Mouse (Mus musculus) midbrain, postnatal 0 days (tissue): ENCODE data around the gene Dnm2. TPM values are rescaled to one million over a fixed set of nuclear protein-coding genes. Genes with fewer than 3 reads are reported as not detected.
"Not testable (repeated sequence)": the region's sequence is repeated elsewhere in the genome, so short reads cannot be mapped to it uniquely, and the experiment has no call there.

ENCODE experiments used
- ATAC-seq: fragments of 200-750 bp; cut with Nextera tagmentation; 2 replicates; pipeline ENCODE4 v1.8.0; 2017; ENCODE audit warnings: moderate number of reproducible peaks, mild to moderate bottlenecking, moderate TSS enrichment, moderate library complexity; ENCODE audit not compliant: low FRiP score
- DNase-seq: peaks from one replicate; pipeline ENCODE4 v3.0.0-alpha.2; 2015; ENCODE audit warnings: low spot score
- H3K27ac ChIP-seq: fragments of 300-500 bp; sonication (generic); 2 replicates; pipeline ENCODE4 v1.5.1; 2014; ENCODE audit warnings: low read depth, mild to moderate bottlenecking, low read length, mixed read lengths
- H3K27me3 ChIP-seq: fragments of 300-500 bp; sonication (generic); 2 replicates; pipeline ENCODE4 v1.6.1; 2014; ENCODE audit warnings: low read length, control low read depth, mixed read lengths; ENCODE audit not compliant: insufficient read depth
- H3K36me3 ChIP-seq: fragments of 300-500 bp; sonication (generic); 2 replicates; pipeline ENCODE4 v1.6.1; 2014; ENCODE audit warnings: low read length, control low read depth, mixed read lengths; ENCODE audit not compliant: insufficient read depth
- H3K4me1 ChIP-seq: fragments of 300-500 bp; sonication (generic); 2 replicates; pipeline ENCODE4 v1.6.1; 2014; ENCODE audit warnings: mild to moderate bottlenecking, control low read depth, antibody characterized with exemption, low read length, mixed read lengths; ENCODE audit not compliant: insufficient read depth
- H3K4me2 ChIP-seq: fragments of 300-500 bp; sonication (generic); 2 replicates; pipeline ENCODE4 v1.6.1; 2014; ENCODE audit warnings: low read depth, mild to moderate bottlenecking, low read length, mixed read lengths; ENCODE audit not compliant: poor library complexity, severe bottlenecking
- H3K4me3 ChIP-seq: fragments of 300-500 bp; sonication (generic); 2 replicates; pipeline ENCODE4 v1.5.1; 2014; ENCODE audit warnings: low read depth, mild to moderate bottlenecking, low read length, moderate library complexity
- H3K9ac ChIP-seq: fragments of 300-500 bp; sonication (generic); replicated peaks from 2 replicates; pipeline ENCODE4 v1.6.1; 2014; ENCODE audit warnings: mild to moderate bottlenecking, low read length, moderate library complexity, mixed read lengths; ENCODE audit not compliant: poor library complexity, severe bottlenecking
- H3K9me3 ChIP-seq: fragments of 300-500 bp; sonication (generic); 2 replicates; pipeline ENCODE4 v1.6.1; 2016; ENCODE audit warnings: low read length, control low read depth
- CTCF ChIP-seq: IDR thresholded peaks from 2 replicates; pipeline ENCODE4 v1.5.1; 2016; ENCODE audit warnings: antibody characterized with exemption, mild to moderate bottlenecking
- WGBS: fragments of 180-500 bp; shearing (Covaris S2); extraction: QIAGEN DNeasy Blood & Tissue Kit; methylation state at CpG from one replicate; pipeline ENCODE4 v1.1.7; 2014; 5-methylcytosine and 5-hydroxymethylcytosine counted together
- polyA plus RNA-seq: library from polyadenylated mRNA; unstranded; fragments of >200 nt; fragmentation: Nextera tagmentation; extraction: Ambion mirVana; gene quantifications from 2 replicates; pipeline ENCODE4 v1.2.1, GENCODE M21; 2015
- total RNA-seq: library from RNA; depleted of rRNA; stranded (reverse); fragments of >200 nt; gene quantifications from 2 replicates; pipeline ENCODE4 v1.2.3, GENCODE M21; 2014

Gene Dnm2
- total and polyA plus RNA-seq, 2 experiments from 2014 or later = 59.2 to 69.2 TPM

GRCm38 (mm10) chr9:21460400-21460940 lies 35.8 kb downstream of the Dnm2 start:
- no peak overlapping the region for H3K9ac ChIP-seq
- peaks cover 9% of the 10 kb centered on the region; the same call in 1 of the 2 replicates for H3K36me3 ChIP-seq
- no peak for TF ChIP-seq CTCF
- ATAC-seq = no peak
- no peaks in the 10 kb centered on the region for H3K4me1 ChIP-seq
- no peak overlapping the region for H3K4me3 ChIP-seq
- no peak overlapping the region for H3K4me2 ChIP-seq
- H3K27ac ChIP-seq = no peak overlapping the region
- H3K9me3 ChIP-seq = no peaks in the 10 kb centered on the region
- no peak for DNase-seq
- 96% methylated on average over 3 of the region's 3 CpGs for WGBS
- H3K27me3 ChIP-seq = no peaks in the 10 kb centered on the region

- 67% methylated on average over 5 of the region's 5 CpGs for WGBS
- H3K4me2 ChIP-seq = no peak overlapping the region
- no peak overlapping the region for H3K9ac ChIP-seq
- DNase-seq (peak; percentile 3), ATAC-seq (no peak)
- H3K4me1 ChIP-seq = no peaks in the 10 kb centered on the region
- H3K36me3 ChIP-seq = peaks cover 30% of the 10 kb centered on the region
- H3K9me3 ChIP-seq = no peaks in the 10 kb centered on the region
- no peak for TF ChIP-seq CTCF
- H3K4me3 ChIP-seq = no peak overlapping the region
- no peaks in the 10 kb centered on the region for H3K27me3 ChIP-seq
- H3K27ac ChIP-seq = peak overlapping the region; percentile 38; the same call in 1 of the 2 replicates
These were observed 38.5 kb downstream of the Dnm2 start for GRCm38 (mm10) chr9:21463138-21463590.

GRCm38 (mm10) chr9:21463766-21464564 lies 39.3 kb downstream of the Dnm2 start:
- Histone ChIP-seq H3K9ac (no peak overlapping the region), H3K4me1 (no peaks in the 10 kb centered on the region), H3K4me3 (no peak overlapping the region), H3K27ac (no peak overlapping the region), H3K9me3 (no peaks in the 10 kb centered on the region), H3K27me3 (no peaks in the 10 kb centered on the region), H3K4me2 (no peak overlapping the region), H3K36me3 (peaks cover 34% of the 10 kb centered on the region)
- 82% methylated on average over 3 of the region's 3 CpGs for WGBS
- no peak for TF ChIP-seq CTCF
- ATAC-seq (no peak), DNase-seq (no peak)

GRCm38 (mm10) chr9:21464565-21464928 lies 39.8 kb downstream of the Dnm2 start:
- H3K4me3 ChIP-seq, H3K9me3 ChIP-seq, H3K4me2 ChIP-seq, H3K9ac ChIP-seq, H3K4me1 ChIP-seq, DNase-seq, H3K27me3 ChIP-seq, ATAC-seq, H3K27ac ChIP-seq: not testable (repeated sequence)
- peaks cover 37% of the 10 kb centered on the region for H3K36me3 ChIP-seq
- 90% methylated on average over 7 of the region's 7 CpGs for WGBS

GRCm38 (mm10) chr9:21469032-21470024 lies 44.6 kb downstream of the Dnm2 start:
- no peaks in the 10 kb centered on the region for H3K27me3 ChIP-seq
- peak; percentile 65 for TF ChIP-seq CTCF
- 88% methylated on average over 20 of the region's 20 CpGs for WGBS
- H3K4me2 ChIP-seq = no peak overlapping the region
- H3K9ac ChIP-seq = no peak overlapping the region
- H3K4me1 ChIP-seq = no peaks in the 10 kb centered on the region
- H3K27ac ChIP-seq = no peak overlapping the region
- H3K36me3 ChIP-seq = peaks cover 64% of the 10 kb centered on the region
- DNase-seq = no peak
- no peaks in the 10 kb centered on the region for H3K9me3 ChIP-seq
- ATAC-seq = no peak
- no peak overlapping the region for H3K4me3 ChIP-seq
